Mouse (Mus musculus): Measurements from ENCODE around the gene Rbfox2. TPM values are rescaled to one million over a fixed set of nuclear protein-coding genes. Genes with fewer than 3 reads are reported as not detected.

Gene Rbfox2
- total RNA-seq, 2 experiments from 2014 or later, result 243 TPM

- DNase-seq (ENCODE audit: low spot score in 2 of 2), result no peak
- Histone ChIP-seq H3K27ac (peak overlapping the region; percentile 67), H3K4me3 (no peak overlapping the region)
- no peak for TF ChIP-seq CTCF (conservative IDR thresholded peaks at IDR 0.05)
These were observed 50.0 kb downstream of the Rbfox2 start for GRCm38 (mm10) chr15:77256782-77257181.

GRCm38 (mm10) chr15:77254636-77255035 lies 52.2 kb downstream of the Rbfox2 start:
- Histone ChIP-seq H3K27ac (peak overlapping the region; percentile 87), H3K4me3 (no peak overlapping the region)
- no peak for TF ChIP-seq CTCF (conservative IDR thresholded peaks at IDR 0.05)
- no peak for DNase-seq (ENCODE audit: low spot score in 2 of 2)

GRCm38 (mm10) chr15:77254128-77254527 lies 52.7 kb downstream of the Rbfox2 start:
- peak overlapping the region; percentile 87 for H3K27ac ChIP-seq
- no peak for TF ChIP-seq CTCF (conservative IDR thresholded peaks at IDR 0.05)
- no peak for DNase-seq (ENCODE audit: low spot score in 2 of 2)
- H3K4me3 ChIP-seq, result no peak overlapping the region

GRCm38 (mm10) chr15:77251706-77252105 lies 55.1 kb downstream of the Rbfox2 start:
- no peak for DNase-seq (ENCODE audit: low spot score in 2 of 2)
- Histone ChIP-seq H3K4me3 (no peak overlapping the region), H3K27ac (peak overlapping the region; percentile 87)
- no peak for TF ChIP-seq CTCF (conservative IDR thresholded peaks at IDR 0.05)

DNA sequence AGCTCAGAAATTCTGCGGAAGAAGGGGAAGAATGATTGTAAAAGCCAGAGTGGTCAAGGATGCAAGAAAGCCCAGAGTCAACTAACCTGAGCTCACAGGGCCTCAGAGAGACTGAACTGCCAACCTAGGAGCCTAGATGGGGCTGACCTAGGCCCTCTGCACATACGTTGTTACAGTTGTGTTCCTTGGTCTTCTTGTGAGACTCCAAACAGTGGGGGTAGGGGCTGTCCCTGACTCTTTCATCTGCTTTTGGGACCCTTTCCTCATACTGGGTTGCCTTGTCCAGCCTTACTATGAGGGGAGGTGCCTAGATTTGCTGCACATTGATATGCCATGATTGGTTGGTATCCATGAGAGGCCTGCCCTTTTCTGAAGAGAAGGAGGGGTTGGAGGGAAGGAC lies 56.0 kb downstream of the Rbfox2 start:
- no peak for DNase-seq (ENCODE audit: low spot score in 2 of 2)
- TF ChIP-seq CTCF (conservative IDR thresholded peaks at IDR 0.05), result no peak
- H3K27ac ChIP-seq, result peak overlapping the region; percentile 87
- no peak overlapping the region for H3K4me3 ChIP-seq

DNA sequence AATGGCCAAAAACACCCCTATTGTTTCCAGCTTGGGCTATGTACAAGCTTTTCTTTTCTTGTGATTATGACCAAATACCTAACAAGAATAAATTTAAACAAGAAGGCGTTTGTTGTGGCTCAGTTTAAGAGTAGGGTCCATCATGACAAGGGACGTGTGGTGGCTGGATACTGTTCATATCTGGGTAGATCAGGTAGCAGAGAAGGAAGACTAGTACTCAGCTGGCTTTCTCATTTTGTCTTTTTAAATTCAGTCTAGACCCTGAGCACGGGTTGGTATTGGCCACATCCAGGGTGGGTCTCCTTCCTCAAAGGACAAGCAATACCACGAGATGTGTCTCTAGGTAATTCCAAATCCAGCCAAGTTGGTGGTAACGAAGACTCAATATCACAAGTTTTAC lies 57.4 kb downstream of the Rbfox2 start:
- H3K27ac ChIP-seq, result peak overlapping the region; percentile 96
- no peak overlapping the region for H3K4me3 ChIP-seq
- DNase-seq (ENCODE audit: low spot score in 2 of 2), result no peak
- no peak for TF ChIP-seq CTCF (conservative IDR thresholded peaks at IDR 0.05)

DNA sequence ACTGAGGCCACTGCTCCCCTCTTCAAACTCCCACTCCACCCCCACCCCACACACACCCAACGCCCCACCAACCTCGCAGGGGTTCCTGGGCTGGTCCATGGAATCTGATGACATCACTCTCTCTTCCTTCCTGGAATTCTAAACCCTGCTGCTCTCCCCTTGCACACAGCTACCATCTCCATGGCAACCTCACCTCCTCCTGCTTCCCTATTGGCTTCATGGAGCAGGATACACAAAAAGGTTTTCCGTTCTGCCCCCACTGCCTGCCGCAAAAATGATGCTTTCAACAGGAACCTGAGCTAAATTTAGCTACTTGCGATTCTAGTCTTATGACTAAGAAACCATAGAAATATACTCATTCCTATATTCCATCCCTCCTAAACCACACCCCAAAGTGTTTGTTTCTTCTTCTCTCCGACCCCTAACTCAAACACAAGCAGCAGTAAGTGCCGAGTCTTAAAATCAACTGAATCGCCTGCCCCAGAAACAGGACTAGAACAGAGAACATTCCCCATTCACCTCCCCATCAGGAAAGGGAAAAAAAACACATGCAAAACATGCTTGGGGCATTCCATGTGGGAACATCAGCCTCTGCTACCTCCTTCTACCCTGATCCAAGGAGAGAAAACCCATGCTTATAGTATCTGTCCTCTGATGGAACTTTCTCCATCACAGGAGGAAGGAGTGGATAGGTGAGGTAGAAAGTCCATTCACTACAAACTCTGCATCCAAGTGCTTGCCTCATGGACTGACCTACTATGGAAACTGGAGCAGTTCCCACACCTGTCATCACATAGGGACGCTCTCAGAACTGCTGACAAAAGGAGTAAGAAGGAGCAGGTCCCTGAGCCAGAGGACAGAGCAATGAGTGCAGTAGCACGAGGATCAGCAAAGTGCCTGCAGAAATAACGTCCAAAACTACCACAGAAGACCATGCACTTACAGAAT lies 61.1 kb downstream of the Rbfox2 start:
- DNase-seq (ENCODE audit: low spot score in 2 of 2), result peak; percentile 82 to 95
- peak overlapping the region; percentile 96 for H3K27ac ChIP-seq

DNA sequence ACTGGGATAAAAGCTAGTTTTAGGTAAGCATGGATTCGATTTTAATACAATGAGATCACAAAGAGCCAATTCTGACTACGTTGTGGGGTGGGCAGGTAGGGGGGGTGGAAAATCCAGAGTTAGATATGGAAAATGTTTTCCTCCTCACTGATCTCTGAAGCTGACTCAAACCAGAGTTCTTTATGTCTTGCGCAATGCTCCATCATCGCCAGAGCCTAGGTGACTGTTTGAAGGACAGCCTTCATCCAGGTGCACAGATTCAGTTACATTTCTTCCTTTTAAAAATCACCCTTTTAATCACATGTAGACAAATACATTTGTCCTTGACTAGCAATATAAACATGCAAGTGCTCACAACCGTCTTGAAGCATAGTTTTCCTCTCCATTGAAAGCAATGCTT lies 62.2 kb downstream of the Rbfox2 start:
- no peak for DNase-seq (ENCODE audit: low spot score in 2 of 2)
- no peak for TF ChIP-seq CTCF (conservative IDR thresholded peaks at IDR 0.05)

More for the DNA sequence above, 61.1 kb downstream of the Rbfox2 start:
- TF ChIP-seq CTCF (conservative IDR thresholded peaks at IDR 0.05), result no peak
- H3K4me3 ChIP-seq, result peak overlapping the region; percentile 71

DNA sequence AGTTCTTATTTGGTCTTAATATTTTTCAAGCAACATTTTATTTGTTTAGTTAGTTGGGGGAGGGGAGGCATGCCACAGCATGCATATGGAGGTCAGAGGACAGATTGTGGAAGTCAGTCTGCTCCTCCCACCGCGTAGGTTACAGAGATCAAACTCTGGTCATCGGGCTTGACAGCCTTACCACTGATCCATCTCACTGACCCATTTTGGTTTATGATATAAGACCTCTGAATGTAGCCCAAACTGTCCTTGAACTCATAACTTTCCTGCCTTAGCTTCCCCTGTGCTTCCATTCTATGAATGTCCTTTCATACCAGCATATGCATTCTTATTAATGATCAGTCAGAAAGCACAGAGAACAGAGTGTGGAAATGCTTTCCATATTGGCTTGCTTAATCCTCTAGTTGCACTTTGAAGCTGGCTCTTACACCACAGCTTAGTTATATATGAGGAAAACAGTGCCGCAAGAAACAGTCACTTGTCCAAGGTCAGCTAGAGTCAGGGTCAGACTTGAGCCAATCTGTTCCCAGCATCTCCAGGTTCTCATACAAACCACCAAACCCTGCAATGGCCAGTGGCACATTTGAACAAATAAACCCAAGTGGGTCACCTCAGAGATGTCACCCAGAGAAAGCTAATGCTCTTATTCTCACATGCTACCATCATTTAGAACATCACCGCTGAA lies 62.8 kb downstream of the Rbfox2 start:
- Histone ChIP-seq H3K27ac (peak overlapping the region; percentile 96), H3K4me3 (peak overlapping the region; percentile 71)
- no peak for DNase-seq (ENCODE audit: low spot score in 2 of 2)
- TF ChIP-seq CTCF (conservative IDR thresholded peaks at IDR 0.05), result no peak

More for the DNA sequence above, 62.2 kb downstream of the Rbfox2 start:
- peak overlapping the region; percentile 96 for H3K27ac ChIP-seq
- H3K4me3 ChIP-seq, result peak overlapping the region; percentile 71

DNA sequence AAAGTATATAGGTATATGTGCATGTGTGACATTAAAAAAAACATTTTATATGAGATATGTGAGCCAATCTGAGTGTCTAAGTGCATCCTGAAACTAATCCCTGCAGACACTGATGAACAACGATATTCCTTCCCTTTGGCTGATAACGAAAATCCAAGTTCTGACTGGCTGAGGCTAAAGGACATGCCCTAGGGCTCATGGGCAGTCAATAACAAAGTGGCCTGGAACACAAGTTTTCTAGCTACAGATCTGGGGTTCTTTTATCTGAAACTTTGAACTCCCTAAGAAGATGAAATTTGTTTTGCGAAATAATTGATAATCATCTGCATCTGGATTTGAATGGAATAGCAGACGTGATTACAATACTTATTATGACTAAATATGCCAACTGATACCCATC lies 66.2 kb downstream of the Rbfox2 start:
- Histone ChIP-seq H3K4me3 (no peak overlapping the region), H3K27ac (no peak overlapping the region; the same call in 1 of the 2 replicates)
- TF ChIP-seq CTCF (conservative IDR thresholded peaks at IDR 0.05), result no peak
- DNase-seq (ENCODE audit: low spot score in 2 of 2), result no peak

DNA sequence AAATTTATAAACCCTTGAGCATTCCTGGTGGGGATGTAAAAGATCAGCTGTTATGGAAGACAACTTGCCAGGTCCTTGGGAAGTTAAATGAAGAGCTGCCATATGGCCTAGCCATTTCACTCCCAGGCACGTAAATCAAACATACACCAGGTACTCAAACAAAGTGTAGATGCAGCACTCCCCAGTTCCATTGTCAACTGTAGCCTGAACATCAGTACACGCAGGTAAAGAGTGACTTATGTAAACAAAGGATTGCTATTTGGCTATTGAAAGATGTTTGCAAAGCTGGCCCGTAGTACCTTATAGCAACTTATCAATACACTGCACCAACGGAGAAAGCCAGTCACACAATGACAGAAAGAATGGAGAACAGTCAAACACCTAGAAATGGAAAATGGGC lies 67.2 kb downstream of the Rbfox2 start:
- Histone ChIP-seq H3K4me3 (no peak overlapping the region), H3K27ac (peak overlapping the region; percentile 4; the same call in 1 of the 2 replicates)
- no peak for DNase-seq (ENCODE audit: low spot score in 2 of 2)
- no peak for TF ChIP-seq CTCF (conservative IDR thresholded peaks at IDR 0.05)

DNA sequence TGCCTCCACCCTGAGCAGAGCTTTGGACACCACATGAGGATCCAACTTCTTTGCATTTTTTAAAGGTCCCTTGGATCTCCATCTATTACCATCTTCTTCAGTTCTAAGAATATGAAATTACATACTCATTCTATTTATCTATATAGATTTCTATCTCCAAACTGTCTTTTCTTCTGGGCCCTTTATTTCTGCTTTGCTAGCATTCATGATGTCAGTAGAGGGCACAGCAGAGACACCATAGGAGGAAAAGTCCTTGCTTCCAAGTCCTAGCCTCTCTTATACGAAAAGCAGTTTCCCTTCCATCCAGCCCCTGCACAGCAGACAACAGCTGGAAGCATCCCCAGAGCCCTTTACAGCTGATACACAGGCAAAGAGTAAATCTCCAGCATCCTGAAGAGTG lies 69.1 kb downstream of the Rbfox2 start:
- Histone ChIP-seq H3K27ac (peak overlapping the region; percentile 59), H3K4me3 (no peak overlapping the region)
- TF ChIP-seq CTCF (conservative IDR thresholded peaks at IDR 0.05), result peak; percentile 55
- DNase-seq (ENCODE audit: low spot score in 2 of 2), result no peak

DNA sequence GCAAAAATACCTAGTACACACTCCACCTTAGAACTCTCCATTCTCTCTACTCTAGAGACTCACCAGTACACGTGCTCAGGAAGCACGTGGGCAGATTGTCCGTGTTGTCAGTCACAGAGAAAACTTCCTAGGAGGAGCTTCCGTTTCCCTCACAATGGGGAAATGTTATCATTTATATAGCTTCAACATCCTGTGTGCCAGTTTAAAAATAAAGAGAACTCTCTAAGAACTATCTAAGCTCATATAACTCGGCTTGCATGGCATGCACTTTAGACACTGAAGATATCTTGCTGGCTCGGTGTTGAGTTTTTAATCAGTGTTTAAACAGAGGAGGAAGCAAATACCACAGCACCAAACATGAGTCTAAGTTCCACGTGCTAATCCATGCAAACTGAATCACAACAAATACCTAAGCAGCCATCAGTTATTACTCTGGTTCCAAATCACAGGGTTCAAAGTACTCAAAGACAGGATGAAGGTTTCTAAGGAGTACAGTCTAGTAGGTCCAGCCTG lies 70.7 kb downstream of the Rbfox2 start:
- Histone ChIP-seq H3K27ac (peak overlapping the region; percentile 36; the same call in 1 of the 2 replicates), H3K4me3 (no peak overlapping the region)
- DNase-seq (ENCODE audit: low spot score in 2 of 2), result no peak
- TF ChIP-seq CTCF (conservative IDR thresholded peaks at IDR 0.05), result no peak
